Mouse (Mus musculus): Measurements from ENCODE around the gene Arl16. TPM values are rescaled to one million over a fixed set of nuclear protein-coding genes. Genes with fewer than 3 reads are reported as not detected.

Gene Arl16
- total RNA-seq, 2 experiments from 2014 or later, result 48.3 to 49.8 TPM

- no peak for DNase-seq
Observed at GRCm38 (mm10) chr11:120445475-120445874, 21.9 kb downstream of the Arl16 start.

GRCm38 (mm10) chr11:120444106-120444505 lies 23.3 kb downstream of the Arl16 start:
- no peak for DNase-seq

DNA sequence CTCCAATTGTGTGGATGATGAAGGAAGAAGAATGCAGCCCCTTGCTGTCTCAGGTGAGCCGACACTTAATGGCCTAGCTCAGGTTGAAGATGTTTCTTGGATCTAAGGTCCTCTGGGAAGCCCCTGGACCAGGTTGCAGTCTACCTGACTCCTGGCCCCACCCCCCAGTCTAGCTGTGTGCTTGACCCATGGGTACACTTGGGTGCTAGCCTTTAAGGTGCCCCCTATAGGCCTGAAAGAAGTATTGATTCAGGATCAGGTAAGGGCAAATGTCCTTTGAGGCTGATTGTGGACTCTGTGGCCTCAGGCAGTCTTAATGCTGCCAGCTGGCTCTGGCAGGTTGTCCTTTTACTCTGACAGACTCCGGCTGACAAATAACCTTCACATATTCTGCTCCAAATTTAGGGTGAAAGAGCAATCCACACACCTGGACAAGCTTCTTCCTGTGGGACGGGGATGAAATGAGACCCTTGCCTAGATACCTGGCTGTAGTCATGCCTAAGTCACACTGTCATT lies 24.6 kb downstream of the Arl16 start:
- DNase-seq, result no peak

DNA sequence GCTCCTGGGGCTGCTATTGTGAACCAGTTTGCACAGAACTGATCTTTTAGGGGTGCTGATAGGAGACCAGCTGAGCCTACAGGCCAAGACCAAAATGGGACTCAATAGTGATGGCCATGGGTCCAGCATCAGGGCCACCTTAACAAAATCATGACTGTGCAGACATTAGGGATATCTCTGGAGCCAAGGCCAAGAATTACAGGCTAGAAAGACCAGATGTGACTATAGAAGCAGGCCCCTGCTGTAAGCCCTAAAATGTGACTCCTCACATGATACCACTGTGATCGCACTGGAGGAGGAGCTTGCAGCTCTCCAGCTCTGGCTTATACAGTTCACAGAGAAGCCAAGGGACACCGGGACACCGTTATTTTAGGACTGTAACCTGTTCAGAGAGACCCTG lies 25.1 kb downstream of the Arl16 start, which contains the start of gene Tspan10:
Tspan10 (plus strand) TSS at position 301 of the 400 bp plus-strand sequence.
- no peak for DNase-seq

- no peak for DNase-seq
Observed at GRCm38 (mm10) chr11:120437857-120438385, 29.5 kb downstream of the Arl16 start.

- DNase-seq, result peak; percentile 86 to 88
Observed at GRCm38 (mm10) chr11:120437152-120437856, 30.1 kb downstream of the Arl16 start, which contains the start of gene Nploc4. Gene Nploc4 (minus strand): TSS chr11:120437708.

DNA sequence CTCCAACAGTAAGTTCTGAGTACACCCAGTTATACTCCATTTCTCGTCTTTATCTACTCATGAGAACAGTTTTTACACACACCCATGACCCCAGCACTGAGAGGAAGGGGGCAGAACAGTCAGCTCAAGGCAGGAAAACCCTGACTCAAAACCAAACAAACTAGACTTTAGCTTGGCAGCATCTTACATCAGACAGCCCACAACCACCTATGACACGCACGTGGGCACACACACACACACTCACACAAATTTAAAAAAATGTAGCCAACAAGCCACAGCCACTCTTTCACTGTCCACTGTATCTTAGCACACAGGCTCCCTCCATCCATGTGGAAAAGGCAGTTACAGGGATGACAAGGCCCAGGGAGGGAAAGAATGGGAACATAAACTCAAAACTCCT lies 40.7 kb downstream of the Arl16 start:
- DNase-seq, result no peak

- DNase-seq, result peak; percentile 41 to 50
Observed at GRCm38 (mm10) chr11:120423569-120424295, 43.7 kb downstream of the Arl16 start.

GRCm38 (mm10) chr11:120422651-120423568 lies 44.5 kb downstream of the Arl16 start:
- no peak for DNase-seq

DNA sequence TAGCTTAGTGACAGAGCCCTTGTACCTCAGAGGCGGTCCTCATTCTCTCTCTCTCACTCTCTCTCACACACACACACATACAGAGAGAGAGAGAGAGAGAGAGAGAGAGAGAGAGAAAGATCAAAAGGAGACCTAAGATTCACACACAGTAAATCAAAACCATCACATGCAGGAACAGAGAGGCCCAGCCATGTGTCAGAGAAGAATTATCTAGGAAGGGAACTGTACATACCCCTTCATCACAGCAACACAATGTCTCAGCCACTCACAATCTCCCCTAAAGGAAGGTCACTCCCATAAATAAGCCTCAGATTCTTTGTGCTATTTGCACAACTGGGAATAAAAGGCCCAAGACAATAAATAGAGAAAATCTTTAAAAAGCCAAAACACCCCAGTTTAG lies 48.8 kb downstream of the Arl16 start:
- no peak for DNase-seq

DNA sequence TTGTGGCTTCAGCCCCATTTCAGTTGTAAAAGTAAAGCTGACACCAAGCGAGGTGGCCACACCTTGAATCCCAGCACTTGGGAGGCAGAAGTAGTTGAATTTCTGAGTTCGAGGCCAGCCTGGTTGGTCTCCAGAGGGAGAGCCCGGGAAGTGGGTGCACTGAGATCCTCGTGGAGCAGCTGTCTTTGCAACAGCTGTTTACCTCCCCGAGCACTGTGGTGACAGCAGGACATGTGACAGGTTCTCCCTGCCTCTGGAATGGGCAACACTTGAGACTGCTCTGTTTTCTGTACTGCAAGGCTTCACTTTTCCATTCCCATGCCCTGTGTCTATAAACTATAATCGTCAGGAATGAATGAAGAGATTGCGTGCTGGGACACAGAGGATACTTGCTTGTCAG lies 49.6 kb downstream of the Arl16 start:
- DNase-seq, result no peak

Other genes starting within 250 kb of the Arl16 start
- gene Bahcc1, start 234.7 kb downstream of the Arl16 start, total RNA-seq (2021), result 10 to 100 TPM; 19.6 to 20.0 TPM
- 1,000 to 10,000 TPM; 1,262 to 1,401 TPM for gene Actg1, start 119.1 kb downstream of the Arl16 start, total RNA-seq (2021)
- gene Fscn2, start 106.1 kb downstream of the Arl16 start, total RNA-seq (2021), result 1 to 10 TPM in 1 of 2 experiments, not detected in 1; 1.0 TPM
- 10 to 100 TPM; 17.3 to 21.6 TPM for gene Faap100, start 88.8 kb downstream of the Arl16 start, total RNA-seq (2021)
- 10 to 100 TPM; 59.9 to 64.4 TPM for gene Nploc4, start 29.9 kb downstream of the Arl16 start, total RNA-seq (2021)
- gene Tspan10, start 25.0 kb downstream of the Arl16 start, total RNA-seq (2021), result under 1 TPM in 1 of 2 experiments, not detected in 1; 0.30 TPM
- under 1 TPM; 0.48 to 0.90 TPM for gene Pde6g, start 14.1 kb downstream of the Arl16 start, total RNA-seq (2021)
- 10 to 100 TPM; 13.2 to 15.6 TPM for gene Oxld1, start 9.5 kb downstream of the Arl16 start, total RNA-seq (2021)
- gene Ccdc137, start 9.5 kb downstream of the Arl16 start, total RNA-seq (2021), result 10 to 100 TPM; 25.3 to 31.8 TPM
- gene Mrpl12, start 17.0 kb upstream of the Arl16 start, total RNA-seq (2021), result 10 to 100 TPM; 70.4 to 71.7 TPM
- gene Slc25a10, start 24.2 kb upstream of the Arl16 start, total RNA-seq (2021), result 10 to 100 TPM; 18.7 to 20.4 TPM
- gene Gcgr, start 63.1 kb upstream of the Arl16 start, total RNA-seq (2021), result under 1 TPM; 0.15 to 0.18 TPM
- gene Mcrip1, start 82.1 kb upstream of the Arl16 start, total RNA-seq (2021), result 10 to 100 TPM; 71.3 to 71.6 TPM
- gene Ppp1r27, start 83.5 kb upstream of the Arl16 start, total RNA-seq (2021), result not detected
- gene P4hb, start 105.6 kb upstream of the Arl16 start, total RNA-seq (2021), result 100 to 1,000 TPM; 118 to 122 TPM
- 100 to 1,000 TPM; 266 to 282 TPM for gene Arhgdia, start 114.0 kb upstream of the Arl16 start, total RNA-seq (2021)
- 10 to 100 TPM; 60.0 to 67.6 TPM for gene Alyref, start 130.8 kb upstream of the Arl16 start, total RNA-seq (2021)
- gene Anapc11, start 130.8 kb upstream of the Arl16 start, total RNA-seq (2021), result 100 to 1,000 TPM in 1 of 2 experiments, 10 to 100 TPM in 1; 85.0 to 103 TPM
- 1 to 10 TPM; 1.2 to 1.8 TPM for gene Npb, start 140.9 kb upstream of the Arl16 start, total RNA-seq (2021)
- gene Pcyt2, start 150.3 kb upstream of the Arl16 start, total RNA-seq (2021), result 100 to 1,000 TPM; 138 to 157 TPM
- gene Sirt7, start 157.6 kb upstream of the Arl16 start, total RNA-seq (2021), result 10 to 100 TPM; 40.7 to 41.5 TPM
- gene Mafg, start 166.0 kb upstream of the Arl16 start, total RNA-seq (2021), result 10 to 100 TPM; 77.3 to 86.3 TPM
- gene Pycr1, start 176.2 kb upstream of the Arl16 start, total RNA-seq (2021), result 1 to 10 TPM; 1.8 to 2.1 TPM
- 1 to 10 TPM; 4.2 to 4.4 TPM for gene Myadml2, start 180.6 kb upstream of the Arl16 start, total RNA-seq (2021)
- gene Notum, start 193.6 kb upstream of the Arl16 start, total RNA-seq (2021), result 1 to 10 TPM; 3.6 to 3.7 TPM
- gene Aspscr1, start 205.4 kb upstream of the Arl16 start, total RNA-seq (2021), result 10 to 100 TPM; 45.6 to 47.6 TPM
- 10 to 100 TPM; 15.5 to 15.7 TPM for gene Cenpx, start 246.1 kb upstream of the Arl16 start, total RNA-seq (2021)
- 10 to 100 TPM; 56.6 to 69.3 TPM for gene Lrrc45, start 246.3 kb upstream of the Arl16 start, total RNA-seq (2021)